ENCODE assay signal across 12 mouse cellular contexts in the genomic region with DNA sequence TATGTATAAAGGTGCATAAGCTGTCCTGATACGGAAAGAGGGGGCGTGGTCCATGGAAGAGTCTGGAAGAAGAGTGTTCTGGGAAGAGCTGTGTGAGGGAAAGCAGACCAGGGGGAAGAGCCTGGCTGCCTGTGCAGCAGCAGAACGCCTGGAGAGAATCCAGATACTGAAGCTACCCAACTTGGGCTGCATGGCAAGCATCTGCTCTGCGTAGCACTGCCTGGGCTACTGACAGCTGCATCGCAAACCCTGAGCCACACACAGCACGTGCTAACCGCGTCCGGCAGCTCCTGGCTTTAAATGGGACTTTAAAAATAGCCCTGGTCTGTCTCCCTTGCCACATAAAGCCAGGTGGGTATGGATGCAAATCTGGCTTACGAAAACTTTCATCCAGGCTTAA.
DNase-seq lines count a peak whose midpoint lies in the region; ATAC-seq and TF ChIP-seq lines count a peak whose summit lies in the region.
"Had no signal": no experiment of that assay in that cellular context is flagged by ENCODE, and none has a peak within 500 bp of the region (broad histone marks: within the 10 kb centered on the region; RNA-seq: fewer than 3 reads in every experiment).

No protein-coding gene starts in this region.

- ATAC-seq in forebrain, embryonic 16.5 days = peak; percentile 52; the same call in 1 of the 2 replicates
- ATAC-seq in forebrain, embryonic 13.5 days = no peak
- ATAC-seq in liver, postnatal 0 days = no peak
- ATAC-seq in midbrain, embryonic 13.5 days = no peak
- ATAC-seq: activated CD4-positive, CD25-positive, alpha-beta regulatory T cell, adult 4 months had no signal

- no peaks in the 10 kb centered on the region for H3K27me3 ChIP-seq in forebrain, embryonic 16.5 days (replicated peaks; ENCODE audit: control insufficient read depth, insufficient read depth, low read length)
- no peaks in the 10 kb centered on the region for H3K27me3 ChIP-seq in forebrain, embryonic 13.5 days
- H3K27me3 ChIP-seq in liver, postnatal 0 days (ENCODE audit: insufficient read depth, low read length) = no peaks in the 10 kb centered on the region
- no peaks in the 10 kb centered on the region for H3K27me3 ChIP-seq in midbrain, embryonic 13.5 days

- no peak overlapping the region for H3K4me2 ChIP-seq in forebrain, embryonic 16.5 days (ENCODE audit: low read length)
- H3K4me2 ChIP-seq in forebrain, embryonic 13.5 days = no peak overlapping the region
- no peak overlapping the region for H3K4me2 ChIP-seq in liver, postnatal 0 days (ENCODE audit: low read depth, low read length)
- H3K4me2 ChIP-seq in midbrain, embryonic 13.5 days (replicated peaks) = no peak overlapping the region
- H3K4me2 ChIP-seq: lung, embryonic 14.5 days had no signal

- no peaks in the 10 kb centered on the region for H3K9me3 ChIP-seq in forebrain, embryonic 16.5 days (ENCODE audit: control insufficient read depth, low read length)
- H3K9me3 ChIP-seq in forebrain, embryonic 13.5 days (replicated peaks) = no peaks in the 10 kb centered on the region
- H3K9me3 ChIP-seq in liver, postnatal 0 days (ENCODE audit: low read length) = no peaks in the 10 kb centered on the region
- no peaks in the 10 kb centered on the region for H3K9me3 ChIP-seq in midbrain, embryonic 13.5 days

- TF ChIP-seq CTCF in liver, postnatal 0 days (IDR thresholded peaks at IDR 0.05; ENCODE audit: low read depth) = no peak

- H3K9ac ChIP-seq in forebrain, embryonic 16.5 days (replicated peaks; ENCODE audit: low read depth, low read length) = no peak overlapping the region
- no peak overlapping the region for H3K9ac ChIP-seq in forebrain, embryonic 13.5 days
- no peak overlapping the region for H3K9ac ChIP-seq in liver, postnatal 0 days (replicated peaks)
- no peak overlapping the region for H3K9ac ChIP-seq in midbrain, embryonic 13.5 days (replicated peaks)
- H3K9ac ChIP-seq: lung, embryonic 14.5 days had no signal

- intact Hi-C loops in left cerebral cortex, postnatal 10 days (cut with DNase I) = no loop called here
- intact Hi-C loops in heart, postnatal 36 days (cut with DNase I) = no loop called here

- no peak overlapping the region for H3K4me3 ChIP-seq in forebrain, embryonic 16.5 days (replicated peaks; ENCODE audit: low read length)
- H3K4me3 ChIP-seq in forebrain, embryonic 13.5 days = no peak overlapping the region
- H3K4me3 ChIP-seq in liver, postnatal 0 days (ENCODE audit: low read depth, low read length) = no peak overlapping the region
- H3K4me3 ChIP-seq in midbrain, embryonic 13.5 days (replicated peaks) = no peak overlapping the region
- H3K4me3 ChIP-seq: erythroblast, embryonic 14.5 days had no signal

- H3K36me3 ChIP-seq in forebrain, embryonic 16.5 days (ENCODE audit: control insufficient read depth, insufficient read depth) = no peaks in the 10 kb centered on the region
- H3K36me3 ChIP-seq in forebrain, embryonic 13.5 days (ENCODE audit: poor library complexity, severe bottlenecking) = no peaks in the 10 kb centered on the region
- H3K36me3 ChIP-seq in liver, postnatal 0 days (replicated peaks; ENCODE audit: insufficient read depth, low read length) = no peaks in the 10 kb centered on the region
- no peaks in the 10 kb centered on the region for H3K36me3 ChIP-seq in midbrain, embryonic 13.5 days

- no peak for TF ChIP-seq EP300 in liver, postnatal 0 days (IDR thresholded peaks at IDR 0.05; ENCODE audit: low read depth)

- 78% methylated on average over 10 of the region's 10 CpGs for WGBS in forebrain, embryonic 16.5 days
- WGBS in forebrain, embryonic 13.5 days = 86% methylated on average over 10 of the region's 10 CpGs
- WGBS in liver, postnatal 0 days (ENCODE audit: insufficient replicate concordance) = 75% methylated on average over 10 of the region's 10 CpGs
- 89% methylated on average over 10 of the region's 10 CpGs for WGBS in midbrain, embryonic 13.5 days

- no peak overlapping the region for H3K27ac ChIP-seq in forebrain, embryonic 16.5 days (ENCODE audit: low read length)
- H3K27ac ChIP-seq in forebrain, embryonic 13.5 days = no peak overlapping the region
- H3K27ac ChIP-seq in liver, postnatal 0 days (ENCODE audit: low read depth) = no peak overlapping the region
- no peak overlapping the region for H3K27ac ChIP-seq in midbrain, embryonic 13.5 days

- peak; percentile 6 for DNase-seq in liver
- DNase-seq in liver, postnatal 0 days = no peak
- peak; percentile 25 to 58 for DNase-seq in left cerebral cortex, postnatal 10 days (ENCODE audit: extremely low spot score in 1 of 2, low spot score in 2 of 2)
- DNase-seq in right cerebral cortex, postnatal 36 days (ENCODE audit: low spot score in 2 of 2) = peak; percentile 16 to 48
- no peak for DNase-seq in heart, postnatal 36 days
- DNase-seq: kidney, adult 8-10 months; lung, embryonic 14.5 days had no signal

- peaks cover 10% of the 10 kb centered on the region for H3K4me1 ChIP-seq in forebrain, embryonic 16.5 days (replicated peaks; ENCODE audit: control insufficient read depth, insufficient read depth, low read length)
- no peaks in the 10 kb centered on the region for H3K4me1 ChIP-seq in forebrain, embryonic 13.5 days
- H3K4me1 ChIP-seq in liver, postnatal 0 days (ENCODE audit: insufficient read depth) = no peaks in the 10 kb centered on the region
- peaks cover 10% of the 10 kb centered on the region; the same call in 1 of the 2 replicates for H3K4me1 ChIP-seq in midbrain, embryonic 13.5 days (replicated peaks)

Comparison
In these comparisons a context has a peak if more than half of its experiments do, and no peak if none do; other contexts are left out.
1. DNase-seq: peak in liver (single experiment), left cerebral cortex, postnatal 10 days (2 of 2) and right cerebral cortex, postnatal 36 days (2 of 2); none in liver, postnatal 0 days (single experiment) and heart, postnatal 36 days (0 of 2).